Mouse (Mus musculus) limb, embryonic 13.5 days (tissue): ENCODE results near the gene Fig4. TPM values are rescaled to one million over a fixed set of nuclear protein-coding genes. Genes with fewer than 3 reads are reported as not detected.
A peak's percentile ranks its signal among the peaks of the same experiment; 100 is the strongest.

ENCODE experiments used
- ATAC-seq: fragments of 200-750 bp; cut with Nextera tagmentation; 2 replicates; pipeline ENCODE4 v1.8.0; 2017; ENCODE audit warnings: low read depth, moderate number of reproducible peaks, moderate TSS enrichment; ENCODE audit not compliant: low FRiP score
- H3K27ac ChIP-seq: fragments of 300-500 bp; sonication (generic); 2 replicates; pipeline ENCODE4 v1.5.1; 2015; ENCODE audit warnings: inconsistent platforms, mild to moderate bottlenecking, moderate library complexity
- H3K27me3 ChIP-seq: fragments of 300-500 bp; sonication (generic); 2 replicates; pipeline ENCODE4 v1.6.1; 2015; ENCODE audit warnings: mild to moderate bottlenecking, inconsistent platforms
- H3K36me3 ChIP-seq: fragments of 300-500 bp; sonication (generic); 2 replicates; pipeline ENCODE4 v1.6.1; 2015; ENCODE audit warnings: inconsistent platforms, mild to moderate bottlenecking, moderate library complexity
- H3K4me1 ChIP-seq: fragments of 300-500 bp; sonication (generic); 2 replicates; pipeline ENCODE4 v1.6.1; 2015; ENCODE audit warnings: inconsistent platforms
- H3K4me2 ChIP-seq: fragments of 300-500 bp; sonication (generic); replicated peaks from 2 replicates; pipeline ENCODE4 v1.6.1; 2015; ENCODE audit warnings: inconsistent platforms, mild to moderate bottlenecking, moderate library complexity
- H3K4me3 ChIP-seq: fragments of 300-500 bp; sonication (generic); 2 replicates; pipeline ENCODE4 v1.5.1; 2015; ENCODE audit warnings: moderate library complexity, mild to moderate bottlenecking, inconsistent platforms
- H3K9ac ChIP-seq: fragments of 300-500 bp; sonication (generic); 2 replicates; pipeline ENCODE4 v1.6.1; 2015; ENCODE audit warnings: mild to moderate bottlenecking, inconsistent platforms
- H3K9me3 ChIP-seq: fragments of 300-500 bp; sonication (generic); 2 replicates; pipeline ENCODE4 v1.6.1; 2016; ENCODE audit warnings: inconsistent platforms
- WGBS: fragments of 180-500 bp; shearing (Covaris S2); methylation state at CpG from one replicate; pipeline ENCODE4 v1.1.7; 2015; 5-methylcytosine and 5-hydroxymethylcytosine counted together
- polyA plus RNA-seq: library from polyadenylated mRNA; unstranded; fragments of >200 nt; fragmentation: Nextera tagmentation; extraction: Ambion mirVana; gene quantifications from 2 replicates; pipeline ENCODE4 v1.2.1, GENCODE M21; 2015

Gene Fig4
- polyA plus RNA-seq, 1 experiment from 2014 or later = 16.0 TPM

DNA sequence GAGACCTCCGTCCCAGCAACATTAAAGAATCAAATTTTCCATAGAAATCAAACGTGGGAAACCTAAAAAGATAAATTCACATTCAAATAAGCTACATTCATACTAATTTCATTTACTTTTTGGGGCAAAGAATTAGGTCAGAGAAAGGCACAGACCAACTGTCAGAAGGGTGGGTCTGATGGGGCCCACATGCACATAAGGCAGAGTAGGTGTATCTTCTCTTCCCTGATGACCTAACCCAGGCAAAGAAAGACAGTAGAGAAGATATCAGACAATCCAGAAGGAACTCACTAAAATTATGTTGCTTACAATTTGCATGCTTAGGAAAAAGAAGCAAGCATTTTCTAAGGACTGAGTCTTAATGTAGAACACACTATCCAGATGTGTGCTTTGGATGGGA lies 67.9 kb downstream of the Fig4 start:
- ATAC-seq = no peak
- Histone ChIP-seq H3K4me1 (no peaks in the 10 kb centered on the region), H3K4me3 (no peak overlapping the region), H3K9me3 (no peaks in the 10 kb centered on the region), H3K27me3 (no peaks in the 10 kb centered on the region), H3K4me2 (no peak overlapping the region), H3K36me3 (no peaks in the 10 kb centered on the region; the same call in 1 of the 2 replicates), H3K9ac (no peak overlapping the region), H3K27ac (no peak overlapping the region)
- WGBS = 89% methylated on average over 2 of the region's 2 CpGs

DNA sequence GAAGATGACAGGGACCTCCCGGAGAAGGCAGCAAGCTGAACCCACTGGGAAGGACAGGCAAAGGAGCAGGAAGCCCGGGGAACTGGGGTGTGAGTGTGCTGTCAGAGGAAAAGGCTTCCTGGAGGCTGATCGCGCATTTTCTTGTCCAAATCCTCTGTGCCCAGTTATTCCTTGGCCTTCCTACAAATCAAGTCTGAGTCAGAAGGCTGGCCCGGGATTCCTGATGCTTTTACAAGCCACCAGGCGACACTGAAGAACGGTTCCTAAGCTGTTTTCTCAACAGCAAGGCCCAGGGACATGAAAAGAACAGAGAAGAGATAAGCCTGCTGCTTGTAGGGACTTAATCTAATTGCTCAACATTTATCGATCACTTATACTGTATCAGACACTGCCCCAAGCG lies 68.5 kb downstream of the Fig4 start:
- Histone ChIP-seq H3K27me3 (no peaks in the 10 kb centered on the region), H3K4me1 (no peaks in the 10 kb centered on the region), H3K36me3 (no peaks in the 10 kb centered on the region; the same call in 1 of the 2 replicates), H3K4me2 (no peak overlapping the region), H3K9ac (no peak overlapping the region), H3K9me3 (no peaks in the 10 kb centered on the region), H3K27ac (no peak overlapping the region), H3K4me3 (no peak overlapping the region)
- ATAC-seq = no peak
- 69% methylated on average over 9 of the region's 9 CpGs for WGBS

DNA sequence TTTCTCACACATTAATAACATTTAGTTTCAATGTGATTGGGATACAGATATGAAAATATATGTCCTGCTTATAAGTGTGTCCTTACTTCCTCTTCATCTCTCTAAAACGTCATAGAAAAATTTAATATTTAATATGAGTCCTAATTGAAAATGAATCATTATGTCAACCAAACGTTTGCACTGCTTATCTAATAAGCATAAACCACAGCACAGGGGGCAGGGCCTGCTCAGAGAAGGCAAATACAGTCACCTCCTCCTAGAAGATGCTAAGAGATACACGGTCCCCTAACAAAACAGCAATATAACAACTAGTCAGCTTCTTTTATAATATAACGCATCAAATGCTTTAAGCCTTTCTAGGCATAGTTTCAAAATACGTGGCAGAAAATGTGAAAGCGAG lies 69.9 kb downstream of the Fig4 start:
- Histone ChIP-seq H3K4me1 (no peaks in the 10 kb centered on the region), H3K27ac (no peak overlapping the region), H3K9ac (no peak overlapping the region), H3K27me3 (no peaks in the 10 kb centered on the region), H3K4me2 (no peak overlapping the region), H3K4me3 (no peak overlapping the region), H3K36me3 (no peaks in the 10 kb centered on the region; the same call in none of the 2 replicates), H3K9me3 (no peaks in the 10 kb centered on the region)
- WGBS = 86% methylated on average over 6 of the region's 6 CpGs
- no peak for ATAC-seq

DNA sequence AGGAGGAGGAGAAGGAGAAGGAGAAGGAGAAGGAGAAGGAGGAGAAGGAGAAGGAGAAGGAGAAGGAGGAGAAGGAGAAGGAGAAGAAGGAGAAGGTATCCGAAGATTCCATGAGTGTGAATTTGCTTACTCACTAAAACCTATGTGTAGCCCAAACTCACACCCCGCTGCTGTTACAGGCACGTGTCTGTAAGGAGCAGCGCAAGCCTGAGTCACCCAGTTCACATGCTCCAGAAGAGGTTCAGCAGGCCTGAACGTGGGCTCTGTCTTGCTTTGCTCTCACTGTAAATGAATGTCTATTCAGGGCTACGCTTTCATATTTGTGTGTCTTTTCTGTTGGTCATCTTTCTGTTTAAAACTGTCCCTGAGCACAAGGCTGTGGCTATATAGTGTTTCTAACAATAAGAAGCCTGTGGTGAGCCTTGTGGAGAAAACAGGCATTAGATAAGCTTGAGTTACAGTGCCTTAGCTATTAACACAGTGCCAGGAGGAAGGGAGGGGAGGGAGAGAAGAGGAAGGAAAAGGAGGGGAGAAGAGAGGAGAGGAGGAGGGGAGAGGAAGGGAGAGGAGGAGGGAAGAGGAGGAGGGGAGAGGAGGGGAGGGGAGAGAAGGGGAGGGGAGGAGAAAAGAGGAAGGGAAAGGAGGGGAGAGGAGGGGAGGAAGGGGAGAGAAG lies 71.8 kb downstream of the Fig4 start:
- Histone ChIP-seq H3K27ac (no peak overlapping the region), H3K4me2 (no peak overlapping the region), H3K27me3 (no peaks in the 10 kb centered on the region), H3K4me3 (no peak overlapping the region), H3K4me1 (no peaks in the 10 kb centered on the region), H3K36me3 (no peaks in the 10 kb centered on the region; the same call in none of the 2 replicates), H3K9me3 (no peaks in the 10 kb centered on the region), H3K9ac (no peak overlapping the region)
- ATAC-seq = no peak
- WGBS = 87% methylated on average over 6 of the region's 6 CpGs

DNA sequence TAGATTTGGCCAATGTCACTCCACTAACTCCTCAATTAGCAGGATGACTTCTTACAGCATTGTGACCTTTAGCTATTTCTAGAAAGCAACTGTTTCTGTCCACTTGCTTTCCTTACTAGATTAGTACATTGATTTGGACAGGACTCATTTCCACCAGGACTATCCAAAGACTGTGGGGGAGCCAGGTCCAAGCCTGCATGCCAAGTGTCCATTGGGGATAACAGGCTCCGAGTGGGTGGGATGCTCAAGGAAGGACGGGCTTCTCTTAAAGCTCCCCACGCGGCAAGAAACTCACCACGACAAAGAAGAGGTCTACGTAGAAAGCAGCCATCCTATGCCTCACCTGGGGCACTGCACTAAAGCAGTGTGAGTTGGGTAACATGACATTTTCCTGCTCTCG lies 75.4 kb downstream of the Fig4 start:
- no peak overlapping the region for H3K4me2 ChIP-seq
- no peaks in the 10 kb centered on the region for H3K27me3 ChIP-seq
- H3K9ac ChIP-seq = no peak overlapping the region
- H3K4me3 ChIP-seq = no peak overlapping the region
- 80% methylated on average over 7 of the region's 7 CpGs for WGBS
- no peak for ATAC-seq
- 0 out of 2 replicates have a peak, but pooled peaks cover 4% of the 10 kb centered on the region for H3K4me1 ChIP-seq
- no peaks in the 10 kb centered on the region for H3K9me3 ChIP-seq
- H3K36me3 ChIP-seq = no peaks in the 10 kb centered on the region; the same call in none of the 2 replicates
- no peak overlapping the region for H3K27ac ChIP-seq

DNA sequence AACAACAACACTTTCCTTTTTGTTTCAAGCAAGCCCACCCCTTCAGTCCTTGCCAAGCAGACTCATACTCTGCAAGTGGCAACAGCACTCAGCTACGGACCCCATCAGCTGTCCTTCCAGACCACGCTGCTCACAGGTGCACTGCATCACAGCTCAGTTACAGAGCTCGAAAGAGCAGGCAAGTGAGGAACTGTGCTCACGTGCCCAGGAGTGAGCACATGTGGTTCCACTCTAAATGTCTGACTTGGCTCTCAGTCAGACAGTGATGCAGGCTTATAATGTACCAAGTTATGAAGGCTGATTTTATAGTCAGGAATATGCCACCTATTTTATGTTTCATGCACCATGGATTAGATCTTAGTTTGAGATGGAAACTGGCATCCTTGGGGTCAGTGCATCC lies 79.6 kb downstream of the Fig4 start:
- Histone ChIP-seq H3K4me3 (no peak overlapping the region), H3K4me1 (0 out of 2 replicates have a peak, but pooled peaks cover 4% of the 10 kb centered on the region), H3K27ac (0 out of 2 replicates have a peak overlapping the region, but pooled peaks have one; percentile 6), H3K9me3 (no peaks in the 10 kb centered on the region), H3K27me3 (no peaks in the 10 kb centered on the region), H3K9ac (no peak overlapping the region), H3K4me2 (no peak overlapping the region), H3K36me3 (no peaks in the 10 kb centered on the region; the same call in 1 of the 2 replicates)
- 0 out of 2 replicates have a peak, but pooled peaks have one; percentile 28 for ATAC-seq
- 25% methylated on average over 4 of the region's 4 CpGs for WGBS

DNA sequence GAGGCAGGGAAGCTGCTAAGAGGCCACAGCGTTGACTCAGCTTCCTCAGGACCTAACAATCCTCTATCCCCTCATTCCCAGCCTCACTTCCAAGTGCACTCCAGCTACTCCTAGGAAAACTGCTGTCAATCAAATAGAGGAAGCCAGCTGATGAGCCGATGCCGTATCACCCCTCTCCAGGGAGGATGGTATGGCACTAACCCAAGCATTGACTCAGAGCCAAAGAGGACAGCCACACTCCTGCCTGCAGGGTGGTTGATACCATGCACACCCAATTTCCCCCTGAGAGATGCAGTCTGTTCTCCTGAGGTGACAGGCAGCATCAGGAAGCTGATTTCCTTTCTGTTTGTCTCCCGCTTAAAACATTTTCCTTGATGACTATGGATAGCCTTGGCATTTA lies 81.9 kb downstream of the Fig4 start:
- no peaks in the 10 kb centered on the region for H3K27me3 ChIP-seq
- H3K36me3 ChIP-seq = no peaks in the 10 kb centered on the region
- WGBS = 82% methylated on average over 4 of the region's 4 CpGs
- 0 out of 2 replicates have a peak, but pooled peaks cover 4% of the 10 kb centered on the region for H3K4me1 ChIP-seq
- no peak overlapping the region for H3K4me3 ChIP-seq
- H3K9me3 ChIP-seq = no peaks in the 10 kb centered on the region
- H3K4me2 ChIP-seq = no peak overlapping the region
- no peak overlapping the region for H3K9ac ChIP-seq
- H3K27ac ChIP-seq = no peak overlapping the region
- no peak for ATAC-seq

DNA sequence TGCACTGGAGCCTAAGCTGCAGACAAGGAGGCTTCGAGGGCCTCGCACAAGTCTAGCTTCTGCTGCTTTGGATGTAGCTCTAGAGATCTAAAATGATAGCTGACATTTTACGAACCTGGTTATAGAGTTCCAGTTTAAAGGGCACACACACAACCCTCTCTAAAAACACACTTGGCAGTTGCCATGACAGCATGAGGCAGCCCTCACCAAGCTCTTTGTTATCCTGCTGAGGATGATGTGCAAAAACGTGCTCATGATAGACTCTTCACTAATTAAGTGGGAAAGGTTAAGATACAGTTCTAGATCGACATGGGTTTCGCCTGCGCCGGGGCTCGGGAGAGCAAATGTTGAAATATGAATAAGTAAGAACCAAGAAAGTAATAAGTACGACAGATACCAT lies 84.2 kb downstream of the Fig4 start:
- Histone ChIP-seq H3K9ac (no peak overlapping the region), H3K36me3 (no peaks in the 10 kb centered on the region), H3K9me3 (no peaks in the 10 kb centered on the region), H3K27ac (no peak overlapping the region), H3K27me3 (no peaks in the 10 kb centered on the region), H3K4me3 (no peak overlapping the region), H3K4me1 (0 out of 2 replicates have a peak, but pooled peaks cover 2% of the 10 kb centered on the region), H3K4me2 (no peak overlapping the region)
- 88% methylated on average over 10 of the region's 10 CpGs for WGBS
- no peak for ATAC-seq

DNA sequence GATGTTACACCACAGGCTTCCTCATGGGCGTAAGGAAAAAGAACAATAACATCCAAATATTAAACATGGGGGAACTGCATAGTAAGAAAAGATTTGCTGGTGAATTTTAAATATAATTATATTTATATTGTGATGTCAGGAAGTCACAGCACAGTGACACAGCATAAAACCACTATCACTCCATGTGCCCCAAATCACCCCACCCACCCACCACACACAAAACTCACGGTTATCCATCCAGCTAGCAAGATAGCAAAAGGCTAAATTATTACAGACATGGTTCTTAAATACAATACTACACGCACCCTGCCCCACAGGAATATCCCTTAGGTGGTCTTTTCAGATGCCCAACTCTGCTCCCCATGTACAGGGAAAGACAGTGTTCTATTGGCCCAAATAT lies 89.0 kb downstream of the Fig4 start:
- Histone ChIP-seq H3K27ac (no peak overlapping the region), H3K9me3 (no peaks in the 10 kb centered on the region), H3K9ac (no peak overlapping the region), H3K36me3 (no peaks in the 10 kb centered on the region), H3K4me3 (no peak overlapping the region), H3K27me3 (no peaks in the 10 kb centered on the region), H3K4me1 (no peaks in the 10 kb centered on the region), H3K4me2 (no peak overlapping the region)
- WGBS = 81% methylated on average over 3 of the region's 3 CpGs
- ATAC-seq = no peak

DNA sequence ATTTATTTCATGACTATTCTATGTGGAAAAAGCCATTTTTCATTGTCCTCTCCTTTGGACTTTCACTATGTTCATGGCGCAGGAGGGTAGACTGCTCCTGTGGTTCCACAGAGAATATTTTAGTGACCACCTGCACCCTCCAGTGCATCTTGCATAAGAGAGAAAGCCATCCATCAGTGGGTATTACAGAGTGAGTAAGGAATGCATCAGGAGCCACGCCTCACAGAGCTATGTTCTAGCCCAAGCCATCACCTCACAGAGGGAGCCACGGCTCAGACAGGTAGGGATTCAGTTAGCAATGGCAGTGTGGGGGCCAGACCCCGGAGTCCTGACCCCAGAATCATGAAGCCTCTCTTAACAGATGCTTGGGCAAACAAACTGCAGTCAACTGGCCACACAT lies 93.5 kb downstream of the Fig4 start:
- Histone ChIP-seq H3K4me3 (no peak overlapping the region), H3K4me2 (no peak overlapping the region), H3K4me1 (no peaks in the 10 kb centered on the region), H3K36me3 (no peaks in the 10 kb centered on the region), H3K27ac (no peak overlapping the region), H3K9ac (no peak overlapping the region), H3K9me3 (no peaks in the 10 kb centered on the region), H3K27me3 (no peaks in the 10 kb centered on the region)
- 69% methylated on average over 4 of the region's 4 CpGs for WGBS
- no peak for ATAC-seq

DNA sequence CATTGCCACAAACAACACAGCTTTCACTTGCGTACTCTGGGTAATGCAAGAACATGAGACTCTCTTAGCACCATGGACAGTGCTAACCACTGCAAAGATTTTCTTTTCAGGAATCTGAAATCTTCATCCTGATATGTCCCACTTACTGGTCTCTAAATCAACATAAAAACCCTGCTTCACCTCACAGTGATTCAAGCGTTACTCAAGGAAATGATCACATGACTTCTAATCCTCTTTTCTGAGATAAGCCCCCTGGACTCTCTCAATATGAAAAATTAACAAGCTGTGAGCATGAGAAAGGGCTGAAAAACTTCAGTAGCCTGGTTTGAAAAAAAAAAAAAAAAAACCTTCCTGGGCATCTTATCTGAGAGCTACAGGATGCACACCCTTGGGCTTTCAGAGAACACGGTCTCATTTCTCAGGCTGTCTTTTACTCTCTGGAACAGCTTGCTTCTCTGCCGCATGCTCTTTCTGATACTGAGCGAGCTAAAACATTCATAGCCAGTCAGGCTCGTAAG lies 94.1 kb downstream of the Fig4 start:
- H3K4me1 ChIP-seq = no peaks in the 10 kb centered on the region
- ATAC-seq = no peak
- H3K9me3 ChIP-seq = no peaks in the 10 kb centered on the region
- WGBS = 77% methylated on average over 6 of the region's 6 CpGs
- no peak overlapping the region for H3K4me3 ChIP-seq
- H3K27me3 ChIP-seq = no peaks in the 10 kb centered on the region
- H3K9ac ChIP-seq = no peak overlapping the region
- H3K27ac ChIP-seq = no peak overlapping the region
- no peak overlapping the region for H3K4me2 ChIP-seq
- H3K36me3 ChIP-seq = no peaks in the 10 kb centered on the region

DNA sequence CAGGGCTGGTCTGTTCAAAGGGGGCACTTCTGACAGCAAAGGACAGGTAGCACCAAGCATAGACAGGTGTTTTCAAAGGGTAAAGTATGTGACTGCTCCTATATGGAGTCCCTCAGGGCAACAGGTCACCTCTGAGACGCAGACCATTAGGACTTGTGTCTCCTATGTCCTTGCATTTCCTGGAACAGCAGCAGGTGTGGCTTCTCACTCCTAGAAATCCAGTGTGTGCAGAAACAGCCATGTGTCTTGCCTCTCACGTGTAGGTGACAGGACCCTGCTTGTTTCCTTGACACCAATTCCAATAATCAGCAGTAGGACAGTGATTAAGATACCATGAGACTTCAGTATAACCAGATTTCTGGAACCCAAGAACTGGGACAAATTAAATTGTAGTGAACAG lies 97.4 kb downstream of the Fig4 start:
- Histone ChIP-seq H3K27ac (no peak overlapping the region), H3K9ac (no peak overlapping the region), H3K9me3 (no peaks in the 10 kb centered on the region), H3K36me3 (no peaks in the 10 kb centered on the region), H3K4me1 (no peaks in the 10 kb centered on the region), H3K27me3 (no peaks in the 10 kb centered on the region), H3K4me2 (no peak overlapping the region), H3K4me3 (no peak overlapping the region)
- WGBS = 74% methylated on average over 2 of the region's 2 CpGs
- no peak for ATAC-seq
